Mouse (Mus musculus): ENCODE measurements around the gene Gm11037. TPM values are rescaled to one million over a fixed set of nuclear protein-coding genes. Genes with fewer than 3 reads are reported as not detected.
"Not testable (repeated sequence)": the region's sequence is repeated elsewhere in the genome, so short reads cannot be mapped to it uniquely, and the experiment has no call there.

The Gm11037 gene
- polyA plus RNA-seq, 1 experiment: not detected

GRCm38 (mm10) chr2:131097087-131097486 lies 36.2 kb upstream of the Gm11037 start:
- TF ChIP-seq CTCF (IDR thresholded peaks at IDR 0.05; ENCODE audit: extremely low read depth, insufficient read depth, low read length) (no peak), POLR2A (IDR thresholded peaks at IDR 0.05; ENCODE audit: extremely low read depth, insufficient read depth, low read length) (no peak)
- Histone ChIP-seq H3K4me1 (ENCODE audit: control insufficient read depth, insufficient read depth, low read length) (no peaks in the 10 kb centered on the region; the same call in 1 of the 2 replicates), H3K4me3 (ENCODE audit: insufficient read depth, low read length) (no peak overlapping the region), H3K27ac (ENCODE audit: insufficient read depth, low read length) (no peak overlapping the region)

GRCm38 (mm10) chr2:131101530-131101929 lies 31.8 kb upstream of the Gm11037 start:
- no peak overlapping the region for H3K27ac ChIP-seq (ENCODE audit: insufficient read depth, low read length)

GRCm38 (mm10) chr2:131104021-131104420 lies 29.3 kb upstream of the Gm11037 start:
- H3K4me3 ChIP-seq (ENCODE audit: insufficient read depth, low read length): no peak overlapping the region
- no peak for TF ChIP-seq POLR2A (IDR thresholded peaks at IDR 0.05; ENCODE audit: extremely low read depth, insufficient read depth, low read length)
- TF ChIP-seq CTCF (IDR thresholded peaks at IDR 0.05; ENCODE audit: extremely low read depth, insufficient read depth, low read length): no peak
- H3K4me1 ChIP-seq (ENCODE audit: control insufficient read depth, insufficient read depth, low read length): no peaks in the 10 kb centered on the region
- no peak overlapping the region for H3K27ac ChIP-seq (ENCODE audit: insufficient read depth, low read length)

More at GRCm38 (mm10) chr2:131101530-131101929, 31.8 kb upstream of the Gm11037 start:
- Histone ChIP-seq H3K4me1 (ENCODE audit: control insufficient read depth, insufficient read depth, low read length) (no peaks in the 10 kb centered on the region; the same call in 1 of the 2 replicates), H3K4me3 (ENCODE audit: insufficient read depth, low read length) (no peak overlapping the region)
- TF ChIP-seq CTCF (IDR thresholded peaks at IDR 0.05; ENCODE audit: extremely low read depth, insufficient read depth, low read length): no peak
- TF ChIP-seq POLR2A (IDR thresholded peaks at IDR 0.05; ENCODE audit: extremely low read depth, insufficient read depth, low read length): no peak

- not testable (repeated sequence) for H3K27ac ChIP-seq (ENCODE audit: insufficient read depth, low read length); H3K4me3 ChIP-seq (ENCODE audit: insufficient read depth, low read length); H3K4me1 ChIP-seq (ENCODE audit: control insufficient read depth, insufficient read depth, low read length)
Measured at GRCm38 (mm10) chr2:131105061-131105460, 28.2 kb upstream of the Gm11037 start.

GRCm38 (mm10) chr2:131105989-131106388 lies 27.3 kb upstream of the Gm11037 start:
- no peak for TF ChIP-seq POLR2A (IDR thresholded peaks at IDR 0.05; ENCODE audit: extremely low read depth, insufficient read depth, low read length)
- TF ChIP-seq CTCF (IDR thresholded peaks at IDR 0.05; ENCODE audit: extremely low read depth, insufficient read depth, low read length): no peak
- H3K4me1 ChIP-seq (ENCODE audit: control insufficient read depth, insufficient read depth, low read length): no peaks in the 10 kb centered on the region
- H3K27ac ChIP-seq (ENCODE audit: insufficient read depth, low read length): no peak overlapping the region
- H3K4me3 ChIP-seq (ENCODE audit: insufficient read depth, low read length): no peak overlapping the region

GRCm38 (mm10) chr2:131118968-131119574 lies 14.2 kb upstream of the Gm11037 start:
- no peaks in the 10 kb centered on the region for H3K4me1 ChIP-seq (ENCODE audit: control insufficient read depth, insufficient read depth, low read length)
- no peak overlapping the region for H3K4me3 ChIP-seq (ENCODE audit: insufficient read depth, low read length)
- no peak overlapping the region for H3K27ac ChIP-seq (ENCODE audit: insufficient read depth, low read length)
- TF ChIP-seq POLR2A (IDR thresholded peaks at IDR 0.05; ENCODE audit: extremely low read depth, insufficient read depth, low read length) (no peak), CTCF (IDR thresholded peaks at IDR 0.05; ENCODE audit: extremely low read depth, insufficient read depth, low read length) (no peak)

- no peaks in the 10 kb centered on the region for H3K4me1 ChIP-seq (ENCODE audit: control insufficient read depth, insufficient read depth, low read length)
- no peak overlapping the region for H3K27ac ChIP-seq (ENCODE audit: insufficient read depth, low read length)
- no peak overlapping the region for H3K4me3 ChIP-seq (ENCODE audit: insufficient read depth, low read length)
- no peak for TF ChIP-seq POLR2A (IDR thresholded peaks at IDR 0.05; ENCODE audit: extremely low read depth, insufficient read depth, low read length)
- no peak for TF ChIP-seq CTCF (IDR thresholded peaks at IDR 0.05; ENCODE audit: extremely low read depth, insufficient read depth, low read length)
Measured at GRCm38 (mm10) chr2:131124166-131124565, 9.1 kb upstream of the Gm11037 start.

- Histone ChIP-seq H3K4me3 (ENCODE audit: insufficient read depth, low read length) (no peak overlapping the region), H3K4me1 (ENCODE audit: control insufficient read depth, insufficient read depth, low read length) (no peaks in the 10 kb centered on the region), H3K27ac (ENCODE audit: insufficient read depth, low read length) (no peak overlapping the region)
- TF ChIP-seq POLR2A (IDR thresholded peaks at IDR 0.05; ENCODE audit: extremely low read depth, insufficient read depth, low read length) (no peak), CTCF (IDR thresholded peaks at IDR 0.05; ENCODE audit: extremely low read depth, insufficient read depth, low read length) (no peak)
Measured at GRCm38 (mm10) chr2:131125157-131125963, 7.9 kb upstream of the Gm11037 start.

- Histone ChIP-seq H3K27ac (ENCODE audit: insufficient read depth, low read length) (no peak overlapping the region), H3K4me1 (ENCODE audit: control insufficient read depth, insufficient read depth, low read length) (no peaks in the 10 kb centered on the region), H3K4me3 (ENCODE audit: insufficient read depth, low read length) (no peak overlapping the region)
- no peak for TF ChIP-seq POLR2A (IDR thresholded peaks at IDR 0.05; ENCODE audit: extremely low read depth, insufficient read depth, low read length)
- TF ChIP-seq CTCF (IDR thresholded peaks at IDR 0.05; ENCODE audit: extremely low read depth, insufficient read depth, low read length): no peak
Measured at GRCm38 (mm10) chr2:131125964-131126815, 7.1 kb upstream of the Gm11037 start.
